Mouse (Mus musculus) hindbrain, embryonic 16.5 days (tissue): ENCODE results near the gene Fign. TPM values are rescaled to one million over a fixed set of nuclear protein-coding genes. Genes with fewer than 3 reads are reported as not detected.

ENCODE experiments used
- ATAC-seq: fragments of 200-750 bp; cut with Nextera tagmentation; 2 replicates; pipeline ENCODE4 v1.8.0; 2017; ENCODE audit warnings: moderate TSS enrichment, moderate library complexity
- H3K27ac ChIP-seq: fragments of 300-500 bp; sonication (generic); 2 replicates; pipeline ENCODE4 v1.5.1; 2014; ENCODE audit warnings: low read depth, mild to moderate bottlenecking, control low read depth, low read length, moderate library complexity
- H3K27me3 ChIP-seq: fragments of 300-500 bp; sonication (generic); replicated peaks from 2 replicates; pipeline ENCODE4 v1.6.1; 2014; ENCODE audit warnings: low read length; ENCODE audit not compliant: control insufficient read depth, insufficient read depth
- H3K36me3 ChIP-seq: fragments of 300-500 bp; sonication (generic); 2 replicates; pipeline ENCODE4 v1.6.1; 2014; ENCODE audit warnings: mild to moderate bottlenecking, low read length, moderate library complexity, mixed read lengths; ENCODE audit not compliant: control insufficient read depth, insufficient read depth
- H3K4me1 ChIP-seq: fragments of 300-500 bp; sonication (generic); 2 replicates; pipeline ENCODE4 v1.6.1; 2014; ENCODE audit warnings: low read depth, low read length; ENCODE audit not compliant: control insufficient read depth, insufficient read depth
- H3K4me2 ChIP-seq: fragments of 300-500 bp; sonication (generic); 2 replicates; pipeline ENCODE4 v1.6.1; 2014; ENCODE audit warnings: mild to moderate bottlenecking, low read length, control low read depth, moderate library complexity
- H3K4me3 ChIP-seq: fragments of 300-500 bp; sonication (generic); 2 replicates; pipeline ENCODE4 v1.5.1; 2014; ENCODE audit warnings: mild to moderate bottlenecking, low read length, control low read depth, moderate library complexity
- H3K9ac ChIP-seq: fragments of 300-500 bp; sonication (generic); 2 replicates; pipeline ENCODE4 v1.6.1; 2014; ENCODE audit warnings: low read depth, mild to moderate bottlenecking, control low read depth, low read length, moderate library complexity
- H3K9me3 ChIP-seq: fragments of 300-500 bp; sonication (generic); 2 replicates; pipeline ENCODE4 v1.6.1; 2014; ENCODE audit warnings: mild to moderate bottlenecking, low read length, moderate library complexity; ENCODE audit not compliant: control insufficient read depth
- WGBS: fragments of 180-500 bp; shearing (Covaris S2); extraction: QIAGEN DNeasy Blood & Tissue Kit; methylation state at CpG from one replicate; pipeline ENCODE4 v1.1.7; 2014; 5-methylcytosine and 5-hydroxymethylcytosine counted together
- polyA plus RNA-seq: library from polyadenylated mRNA; unstranded; fragments of >200 nt; fragmentation: Nextera tagmentation; extraction: Ambion mirVana; gene quantifications from 2 replicates; pipeline ENCODE4 v1.2.1, GENCODE M21; 2015

Fign gene
- polyA plus RNA-seq, 1 experiment from 2014 or later: 8.4 TPM

GRCm38 (mm10) chr2:64072158-64072557, 25.7 kb downstream of the Fign start:
- no peak for ATAC-seq

DNA sequence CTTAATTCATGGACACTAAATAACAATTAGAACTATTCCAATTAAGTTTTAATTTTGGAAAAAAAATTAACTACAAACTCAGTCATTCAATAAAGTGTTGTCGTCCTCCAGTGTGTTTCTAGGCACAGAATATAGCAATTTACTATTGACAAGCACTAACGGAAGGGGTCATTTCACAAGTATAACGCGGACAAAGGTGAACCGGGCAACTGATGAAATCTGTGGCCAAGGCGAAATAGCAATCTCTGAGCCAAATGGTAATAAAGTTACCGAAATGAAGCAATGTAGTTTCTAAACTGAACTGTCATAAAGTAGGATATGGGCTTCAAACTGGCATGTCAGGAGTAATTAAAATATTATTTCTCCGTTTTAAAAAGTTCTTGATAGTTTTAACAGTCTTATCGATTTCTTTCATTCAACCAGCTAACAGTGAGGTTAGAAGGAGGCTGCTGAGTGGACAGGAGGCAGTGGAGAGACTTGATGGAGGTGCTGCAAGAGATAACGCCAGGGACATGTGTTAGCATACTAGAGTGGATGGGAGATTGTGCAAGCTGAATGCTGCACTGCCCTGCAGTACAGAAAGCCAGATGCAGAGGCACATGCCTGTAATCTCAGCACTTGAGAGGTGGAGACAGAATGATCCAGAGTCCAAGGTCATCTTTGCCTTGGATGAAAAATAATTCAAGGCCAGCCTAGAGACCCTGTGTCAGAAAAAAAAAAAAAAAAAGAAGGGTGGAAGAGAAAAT, 27.7 kb downstream of the Fign start:
- no peaks in the 10 kb centered on the region for H3K27me3 ChIP-seq
- no peak overlapping the region for H3K4me3 ChIP-seq
- H3K4me2 ChIP-seq: no peak overlapping the region
- no peaks in the 10 kb centered on the region for H3K36me3 ChIP-seq
- H3K27ac ChIP-seq: no peak overlapping the region
- H3K9me3 ChIP-seq: no peaks in the 10 kb centered on the region
- WGBS: 84% methylated on average over 10 of the region's 10 CpGs
- peaks cover 6% of the 10 kb centered on the region for H3K4me1 ChIP-seq
- ATAC-seq: no peak
- H3K9ac ChIP-seq: no peak overlapping the region

More at GRCm38 (mm10) chr2:64072158-64072557, 25.7 kb downstream of the Fign start:
- Histone ChIP-seq H3K27ac (no peak overlapping the region), H3K27me3 (no peaks in the 10 kb centered on the region), H3K4me2 (no peak overlapping the region), H3K4me1 (peaks cover 13% of the 10 kb centered on the region), H3K9me3 (no peaks in the 10 kb centered on the region), H3K9ac (no peak overlapping the region), H3K4me3 (no peak overlapping the region), H3K36me3 (no peaks in the 10 kb centered on the region)
- 48% methylated on average over 4 of the region's 4 CpGs for WGBS

- Histone ChIP-seq H3K9ac (no peak overlapping the region), H3K36me3 (no peaks in the 10 kb centered on the region), H3K27ac (no peak overlapping the region), H3K9me3 (no peaks in the 10 kb centered on the region), H3K4me2 (no peak overlapping the region), H3K27me3 (no peaks in the 10 kb centered on the region), H3K4me3 (no peak overlapping the region), H3K4me1 (no peaks in the 10 kb centered on the region)
- ATAC-seq: no peak
- WGBS: 43% methylated on average over 4 of the region's 4 CpGs
Observed at GRCm38 (mm10) chr2:64065511-64065910, 32.3 kb downstream of the Fign start.

DNA sequence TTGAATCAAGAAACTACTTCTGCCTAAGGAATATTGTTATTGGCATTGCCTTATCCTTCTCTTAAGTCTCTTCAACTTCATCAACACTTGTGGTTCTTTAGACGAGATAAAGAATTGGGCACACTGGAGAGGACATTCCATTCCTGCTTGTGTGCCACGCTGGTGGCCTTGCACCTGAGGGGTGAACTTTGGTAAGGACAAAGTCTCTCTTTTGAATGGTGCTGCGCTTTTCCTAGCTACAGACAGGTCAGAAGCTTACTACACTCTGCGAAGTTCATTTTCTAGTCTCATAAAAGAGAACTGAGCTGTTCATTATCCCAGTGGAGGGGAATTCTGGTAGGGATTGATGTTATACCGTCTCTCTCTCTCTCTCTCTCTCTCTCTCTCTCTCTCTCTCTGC, 38.4 kb downstream of the Fign start:
- H3K27me3 ChIP-seq: no peaks in the 10 kb centered on the region
- H3K9ac ChIP-seq: no peak overlapping the region
- no peak overlapping the region for H3K4me3 ChIP-seq
- 87% methylated on average over 5 of the region's 5 CpGs for WGBS
- H3K27ac ChIP-seq: no peak overlapping the region
- H3K36me3 ChIP-seq: no peaks in the 10 kb centered on the region
- ATAC-seq: no peak
- H3K4me2 ChIP-seq: no peak overlapping the region
- no peaks in the 10 kb centered on the region for H3K4me1 ChIP-seq
- H3K9me3 ChIP-seq: no peaks in the 10 kb centered on the region

DNA sequence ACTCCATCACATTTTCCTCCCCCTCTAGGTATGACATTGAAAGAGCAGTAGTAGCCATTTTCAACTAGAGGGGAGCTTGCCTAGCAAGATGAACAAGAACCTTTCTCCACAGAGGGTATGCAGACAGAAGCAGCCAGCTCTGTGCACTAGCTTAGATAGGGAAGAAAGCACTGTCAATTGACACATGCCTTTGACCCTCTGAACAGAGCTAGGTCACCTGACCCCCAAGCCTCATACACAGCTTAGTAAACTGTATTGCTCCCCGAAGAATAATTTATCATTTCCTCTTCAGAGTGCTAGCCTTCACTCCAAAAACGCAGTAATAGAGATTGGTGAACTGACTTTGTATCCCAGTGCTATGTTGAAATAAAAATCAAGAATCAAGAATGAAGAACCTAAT, 49.7 kb downstream of the Fign start:
- no peaks in the 10 kb centered on the region for H3K27me3 ChIP-seq
- H3K27ac ChIP-seq: no peak overlapping the region
- ATAC-seq: no peak
- no peak overlapping the region for H3K4me3 ChIP-seq
- H3K9ac ChIP-seq: no peak overlapping the region
- no peak overlapping the region for H3K4me2 ChIP-seq
- WGBS: 90% methylated on average over 2 of the region's 2 CpGs
- H3K36me3 ChIP-seq: no peaks in the 10 kb centered on the region
- no peaks in the 10 kb centered on the region for H3K9me3 ChIP-seq
- H3K4me1 ChIP-seq: no peaks in the 10 kb centered on the region

DNA sequence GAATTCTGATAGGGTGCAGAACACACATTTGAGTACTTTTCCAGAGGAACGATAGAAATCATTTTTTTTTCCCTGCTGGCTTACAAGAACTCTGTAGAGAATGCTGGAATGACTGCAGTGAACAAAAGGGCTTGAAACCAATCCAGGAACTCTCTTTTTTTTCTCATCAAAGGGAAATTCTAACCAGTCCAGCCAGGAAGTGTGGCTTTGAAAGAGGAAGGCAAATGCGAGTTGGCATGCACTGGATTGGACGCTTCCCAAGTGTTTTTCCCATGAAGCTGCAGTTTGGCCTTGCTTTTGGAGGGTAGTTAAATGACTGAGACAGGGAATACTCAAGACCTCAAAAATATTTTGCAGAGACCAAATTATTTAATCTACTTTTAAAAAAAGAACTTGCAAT, 54.7 kb downstream of the Fign start:
- Histone ChIP-seq H3K4me2 (no peak overlapping the region), H3K4me3 (no peak overlapping the region), H3K9ac (no peak overlapping the region), H3K27ac (no peak overlapping the region), H3K4me1 (peaks cover 4% of the 10 kb centered on the region; the same call in 1 of the 2 replicates), H3K36me3 (no peaks in the 10 kb centered on the region), H3K9me3 (no peaks in the 10 kb centered on the region), H3K27me3 (no peaks in the 10 kb centered on the region)
- ATAC-seq: peak; percentile 52
- WGBS: 43% methylated on average over 3 of the region's 3 CpGs

GRCm38 (mm10) chr2:64035393-64035792, 62.4 kb downstream of the Fign start:
- ATAC-seq: no peak
- H3K4me2 ChIP-seq: no peak overlapping the region

DNA sequence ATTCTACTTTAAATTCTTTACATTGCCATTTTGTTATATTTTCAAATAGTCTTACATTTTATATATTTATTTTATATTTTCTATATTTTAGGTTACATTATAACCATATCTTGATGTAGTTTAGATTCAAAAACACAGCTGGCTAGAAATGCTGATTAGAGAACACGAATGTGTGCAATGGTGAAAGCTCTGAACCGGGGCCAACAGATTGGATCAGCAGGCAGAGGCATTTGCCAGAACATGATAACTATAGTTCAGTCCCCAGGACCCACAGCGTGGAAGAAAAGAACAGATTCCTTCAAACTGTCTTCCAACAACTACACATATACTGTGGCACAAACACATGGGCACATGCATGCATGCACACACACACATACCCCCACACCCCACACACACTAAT, 64.0 kb downstream of the Fign start:
- Histone ChIP-seq H3K4me2 (no peak overlapping the region), H3K27me3 (no peaks in the 10 kb centered on the region), H3K27ac (no peak overlapping the region), H3K9ac (no peak overlapping the region), H3K9me3 (no peaks in the 10 kb centered on the region), H3K4me1 (no peaks in the 10 kb centered on the region), H3K36me3 (no peaks in the 10 kb centered on the region), H3K4me3 (no peak overlapping the region)
- no peak for ATAC-seq
- 63% methylated on average over 3 of the region's 3 CpGs for WGBS

More at GRCm38 (mm10) chr2:64035393-64035792, 62.4 kb downstream of the Fign start:
- Histone ChIP-seq H3K27me3 (no peaks in the 10 kb centered on the region), H3K27ac (no peak overlapping the region), H3K4me1 (no peaks in the 10 kb centered on the region), H3K36me3 (no peaks in the 10 kb centered on the region), H3K9me3 (no peaks in the 10 kb centered on the region), H3K9ac (no peak overlapping the region), H3K4me3 (no peak overlapping the region)
- 60% methylated on average over 3 of the region's 3 CpGs for WGBS

DNA sequence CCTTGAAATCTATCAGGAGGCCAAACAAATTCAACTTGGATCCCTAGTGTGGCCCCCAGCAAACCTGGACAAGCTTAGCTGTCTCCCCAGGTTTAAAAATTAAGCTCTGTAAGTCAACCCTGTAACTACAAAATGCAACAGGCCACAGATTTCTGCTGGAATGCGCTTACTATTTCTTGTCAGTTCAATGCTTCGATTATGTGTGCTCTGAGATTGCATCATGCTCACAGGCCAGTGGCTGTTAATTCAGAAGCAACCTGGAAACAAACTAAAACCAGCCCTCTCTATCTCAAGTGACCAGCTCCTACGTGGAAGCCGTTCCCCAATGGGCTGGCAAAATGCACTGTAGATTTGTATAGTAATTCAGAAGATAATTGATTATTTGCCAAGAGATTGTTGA, 71.9 kb downstream of the Fign start:
- ATAC-seq: no peak
- H3K9me3 ChIP-seq: no peaks in the 10 kb centered on the region
- WGBS: 79% methylated on average over 4 of the region's 4 CpGs
- H3K4me3 ChIP-seq: no peak overlapping the region
- no peak overlapping the region for H3K27ac ChIP-seq
- no peaks in the 10 kb centered on the region for H3K36me3 ChIP-seq
- no peaks in the 10 kb centered on the region for H3K4me1 ChIP-seq
- no peak overlapping the region for H3K4me2 ChIP-seq
- no peak overlapping the region for H3K9ac ChIP-seq
- H3K27me3 ChIP-seq: no peaks in the 10 kb centered on the region
